Mouse (Mus musculus) kidney, embryonic 16.5 days (tissue): ENCODE measurements around the gene Gimap7. TPM values are rescaled to one million over a fixed set of nuclear protein-coding genes. Genes with fewer than 3 reads are reported as not detected.

Experiments used
- ATAC-seq: fragments of 200-750 bp; cut with Nextera tagmentation; 2 replicates; pipeline ENCODE4 v1.8.0; 2017; ENCODE audit warnings: moderate TSS enrichment; ENCODE audit not compliant: low FRiP score, low TSS enrichment
- H3K27ac ChIP-seq: fragments of 300-500 bp; sonication (generic); 2 replicates; pipeline ENCODE4 v1.5.1; 2014; ENCODE audit warnings: low read length
- H3K27me3 ChIP-seq: fragments of 300-500 bp; sonication (generic); 2 replicates; pipeline ENCODE4 v1.6.1; 2014; ENCODE audit warnings: low read length, control low read depth, mixed read lengths; ENCODE audit not compliant: insufficient read depth
- H3K36me3 ChIP-seq: fragments of 300-500 bp; sonication (generic); 2 replicates; pipeline ENCODE4 v1.6.1; 2014; ENCODE audit warnings: low read length, control low read depth, mixed read lengths; ENCODE audit not compliant: insufficient read depth
- H3K4me1 ChIP-seq: fragments of 300-500 bp; sonication (generic); 2 replicates; pipeline ENCODE4 v1.6.1; 2014; ENCODE audit warnings: low read length, control low read depth, mixed read lengths; ENCODE audit not compliant: insufficient read depth
- H3K4me2 ChIP-seq: fragments of 300-500 bp; sonication (generic); replicated peaks from 2 replicates; pipeline ENCODE4 v1.6.1; 2014; ENCODE audit warnings: low read depth, low read length
- H3K4me3 ChIP-seq: fragments of 300-500 bp; sonication (generic); 2 replicates; pipeline ENCODE4 v1.5.1; 2014; ENCODE audit warnings: mild to moderate bottlenecking, low read length
- H3K9ac ChIP-seq: fragments of 300-500 bp; sonication (generic); replicated peaks from 2 replicates; pipeline ENCODE4 v1.6.1; 2014; ENCODE audit warnings: low read length
- H3K9me3 ChIP-seq: fragments of 300-500 bp; sonication (generic); 2 replicates; pipeline ENCODE4 v1.6.1; 2016; ENCODE audit warnings: low read length, control low read depth
- WGBS: fragments of 180-500 bp; shearing (Covaris S2); extraction: QIAGEN DNeasy Blood & Tissue Kit; methylation state at CpG from one replicate; pipeline ENCODE4 v1.1.7; 2014; 5-methylcytosine and 5-hydroxymethylcytosine counted together
- polyA plus RNA-seq: library from polyadenylated mRNA; unstranded; fragments of >200 nt; fragmentation: Nextera tagmentation; extraction: Ambion mirVana; gene quantifications from 2 replicates; pipeline ENCODE4 v1.2.1, GENCODE M21; 2015

Gimap7 gene
- polyA plus RNA-seq, 1 experiment from 2014 or later: not detected

DNA sequence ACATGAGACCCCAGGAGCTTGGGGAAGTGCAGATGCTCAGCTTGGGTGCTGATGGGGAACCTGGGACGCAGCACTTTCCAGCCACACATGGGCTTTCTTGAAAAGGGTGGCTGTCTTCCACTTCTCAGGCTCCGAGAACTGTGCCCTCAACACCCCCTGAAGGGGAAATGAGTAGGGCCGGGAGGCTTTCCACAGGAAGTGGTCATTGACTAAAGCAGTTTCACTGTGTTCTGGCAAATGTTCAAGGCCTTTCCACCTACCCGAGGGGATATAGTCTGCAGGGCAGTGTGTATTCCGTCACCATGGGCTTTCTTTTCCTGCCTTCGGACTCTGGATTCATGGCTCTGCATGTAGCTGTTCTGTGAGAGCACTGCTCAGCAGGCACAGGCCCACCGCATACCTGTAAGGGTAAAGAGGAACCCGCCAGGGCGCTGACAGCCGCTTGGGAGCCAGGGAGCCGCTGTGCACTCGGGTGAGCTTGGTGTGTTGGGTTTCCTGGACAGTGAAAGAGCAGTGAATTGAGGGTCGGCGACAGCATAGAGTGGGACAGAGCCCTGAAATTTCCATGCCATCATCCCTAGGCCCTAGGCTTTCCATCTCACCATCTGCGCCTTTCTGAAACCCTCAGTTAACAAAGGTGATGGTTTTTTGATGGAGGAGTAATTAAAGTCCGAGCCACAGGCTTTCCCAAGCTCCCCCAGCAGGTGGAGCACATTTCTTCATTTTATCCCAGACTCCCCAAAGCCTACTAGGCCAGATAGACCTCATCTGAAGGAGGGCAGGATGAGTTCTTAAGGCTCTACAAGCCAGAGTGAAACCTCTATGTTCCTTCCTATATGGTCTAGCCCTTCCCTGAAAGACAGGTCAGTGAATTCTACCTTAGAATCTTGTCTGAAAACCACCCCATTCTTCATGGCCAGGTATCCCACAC, 27.8 kb downstream of the Gimap7 start, which contains the start of gene Gimap5:
TSS of gene Gimap5 (plus strand) at position 239 of the 931 bp plus-strand sequence.
- H3K4me3 ChIP-seq: peak within 1 kb of the TSS; percentile 37
- WGBS: 41% methylated on average over 16 of the region's 16 CpGs
- H3K4me2 ChIP-seq: peak within 1 kb of the TSS; percentile 31
- peak within 1 kb of the TSS; percentile 58 for H3K9ac ChIP-seq
- H3K36me3 ChIP-seq: no peaks in the 10 kb centered on the region
- H3K27ac ChIP-seq: peak within 1 kb of the TSS; percentile 87
- peaks cover 15% of the 10 kb centered on the region for H3K4me1 ChIP-seq
- no peaks in the 10 kb centered on the region for H3K9me3 ChIP-seq
- peaks cover 11% of the 10 kb centered on the region for H3K27me3 ChIP-seq
- ATAC-seq: peak; percentile 32; the same call in 1 of the 2 replicates

DNA sequence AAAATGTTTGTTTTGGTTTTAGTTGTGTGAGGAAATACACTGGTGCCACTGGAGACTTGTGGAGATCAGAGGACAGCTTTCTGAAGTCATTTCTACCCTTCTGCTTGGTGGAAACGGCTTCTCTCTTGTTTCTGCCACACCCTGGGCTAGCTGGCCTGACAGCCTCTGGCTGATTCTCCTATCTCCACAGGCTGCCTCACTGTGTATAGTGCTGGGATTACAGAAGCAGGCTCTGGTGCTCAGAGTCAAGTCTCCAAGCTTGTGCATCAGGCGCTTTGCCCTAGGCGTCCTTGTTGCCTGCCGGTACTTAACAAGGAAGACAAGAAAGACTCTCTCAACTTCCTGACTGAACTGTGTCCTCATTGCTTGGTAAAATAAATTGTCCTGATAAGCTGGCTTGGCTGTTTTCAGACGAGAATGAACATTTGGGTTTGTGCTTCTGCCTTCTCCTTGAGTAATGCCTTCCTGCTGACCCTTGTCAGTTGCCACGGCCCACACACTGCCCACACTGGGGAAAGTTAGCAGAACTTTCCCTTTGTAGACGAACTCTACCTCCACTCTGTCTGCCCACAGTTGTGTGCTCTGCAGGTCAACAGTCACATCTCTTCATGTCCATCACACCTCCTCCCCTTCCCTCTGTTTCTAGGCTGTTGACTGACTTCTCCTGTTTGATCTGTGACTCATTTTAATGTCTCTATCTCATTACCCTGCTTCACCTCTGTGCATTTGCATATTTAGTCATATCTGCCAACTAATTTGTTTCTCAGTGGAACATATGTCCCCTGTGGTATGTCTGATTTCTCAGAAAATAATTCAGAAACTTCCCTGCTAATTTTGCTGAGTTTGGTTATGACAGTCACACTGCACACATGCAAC, 28.9 kb downstream of the Gimap7 start:
- H3K4me2 ChIP-seq: peak overlapping the region; percentile 31
- peaks cover 11% of the 10 kb centered on the region for H3K27me3 ChIP-seq
- 33% methylated on average over 7 of the region's 7 CpGs for WGBS
- H3K9ac ChIP-seq: no peak overlapping the region; the same call in 1 of the 2 replicates
- peak overlapping the region; percentile 37 for H3K4me3 ChIP-seq
- H3K9me3 ChIP-seq: no peaks in the 10 kb centered on the region
- H3K27ac ChIP-seq: peak overlapping the region; percentile 87; the same call in 1 of the 2 replicates
- no peak for ATAC-seq
- peaks cover 4% of the 10 kb centered on the region; the same call in 1 of the 2 replicates for H3K4me1 ChIP-seq
- H3K36me3 ChIP-seq: no peaks in the 10 kb centered on the region

DNA sequence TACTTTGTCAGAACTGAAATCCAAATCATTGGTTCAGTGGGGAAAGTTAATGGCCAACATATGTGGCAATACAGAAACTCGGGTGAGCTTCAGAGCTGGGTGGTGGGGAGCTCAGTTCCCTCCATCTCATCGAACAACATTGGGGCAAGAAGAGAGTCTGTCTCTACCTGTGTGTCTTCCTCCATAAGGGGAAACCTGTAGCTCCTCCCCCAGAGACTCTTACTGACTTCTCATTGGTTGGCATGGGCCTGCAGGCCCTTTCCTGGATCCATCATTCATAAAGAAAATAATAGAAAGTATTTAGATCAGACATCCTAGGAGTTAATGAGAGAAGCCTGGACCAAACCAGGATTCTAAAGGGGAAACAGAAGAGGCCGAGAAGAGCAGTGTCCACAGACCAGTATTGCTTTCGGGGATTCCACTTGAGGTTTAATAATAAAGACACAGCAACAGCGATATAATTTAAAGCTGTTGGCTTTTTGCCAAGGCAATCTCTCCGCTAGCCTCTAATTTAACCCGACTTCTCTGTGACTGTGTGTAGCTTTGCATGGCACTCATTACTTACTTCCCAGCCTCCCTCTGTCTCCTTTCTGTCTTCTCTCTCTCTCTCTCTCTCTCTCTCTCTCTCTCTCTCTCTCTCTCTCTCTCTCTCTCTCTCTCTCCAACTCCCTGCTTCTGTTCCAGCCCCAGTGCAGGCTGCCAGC, 45.3 kb downstream of the Gimap7 start:
- H3K4me3 ChIP-seq: no peak overlapping the region
- ATAC-seq: no peak
- 56% methylated on average over 7 of the region's 7 CpGs for WGBS
- no peak overlapping the region for H3K27ac ChIP-seq
- no peak overlapping the region for H3K9ac ChIP-seq
- H3K4me2 ChIP-seq: no peak overlapping the region
- no peaks in the 10 kb centered on the region for H3K4me1 ChIP-seq
- no peaks in the 10 kb centered on the region for H3K36me3 ChIP-seq
- H3K9me3 ChIP-seq: no peaks in the 10 kb centered on the region; the same call in 1 of the 2 replicates
- H3K27me3 ChIP-seq: no peaks in the 10 kb centered on the region

DNA sequence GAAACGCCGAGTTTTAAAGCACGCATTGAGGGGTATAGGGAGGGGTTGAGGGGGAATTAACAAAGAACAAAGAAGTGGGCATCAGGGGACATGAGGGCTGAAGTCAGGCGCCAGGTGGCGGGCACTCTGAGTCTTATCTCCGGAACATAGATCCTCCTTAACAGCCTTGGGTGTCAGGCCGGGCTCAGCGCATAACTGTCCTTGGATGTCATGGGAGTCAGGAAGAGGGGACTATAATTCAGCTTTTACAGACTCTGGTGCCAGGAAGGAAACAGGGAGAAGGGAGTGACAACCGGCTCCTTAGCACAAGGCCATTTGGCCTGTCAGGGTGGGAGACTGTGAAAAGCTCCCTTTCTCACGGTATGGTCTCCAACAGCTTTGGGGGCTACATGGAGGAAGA, 46.1 kb downstream of the Gimap7 start:
- Histone ChIP-seq H3K4me3 (no peak overlapping the region), H3K9ac (no peak overlapping the region), H3K27ac (no peak overlapping the region), H3K27me3 (no peaks in the 10 kb centered on the region), H3K4me1 (no peaks in the 10 kb centered on the region), H3K9me3 (no peaks in the 10 kb centered on the region; the same call in 1 of the 2 replicates), H3K4me2 (no peak overlapping the region), H3K36me3 (no peaks in the 10 kb centered on the region)
- no peak for ATAC-seq
- 87% methylated on average over 10 of the region's 10 CpGs for WGBS

DNA sequence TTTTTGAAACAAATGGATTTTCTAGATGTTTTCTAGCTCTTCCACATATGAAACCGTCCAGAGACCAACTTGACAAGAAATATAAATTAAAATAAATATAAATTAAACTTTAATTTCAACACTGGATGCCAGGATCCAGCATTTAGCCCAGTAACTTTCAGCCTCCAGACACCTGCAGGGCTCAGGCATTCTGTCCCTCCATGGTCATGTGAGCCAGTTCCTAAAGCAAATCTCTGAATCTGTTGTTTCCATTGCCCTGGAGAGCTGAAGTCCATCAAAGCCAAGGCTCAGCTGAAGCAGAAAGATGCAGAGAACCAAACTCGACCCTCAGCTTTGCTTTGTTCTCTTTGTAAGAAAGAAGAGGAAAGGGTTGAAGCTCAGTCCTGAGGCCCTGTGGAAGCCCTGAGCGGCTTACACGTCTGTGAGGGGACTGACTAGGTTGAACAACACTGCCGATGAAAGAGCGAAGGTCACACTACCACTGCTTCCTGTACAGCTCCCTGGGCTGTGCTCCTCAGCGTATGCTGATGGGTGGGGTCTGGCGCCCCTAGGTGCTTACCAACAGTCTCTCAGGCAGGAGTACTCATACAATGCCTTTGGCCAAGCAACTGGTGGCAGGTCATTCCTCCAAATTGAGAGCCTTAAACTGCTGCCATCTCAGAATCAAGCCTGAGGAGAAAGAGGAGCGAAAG, 49.9 kb downstream of the Gimap7 start:
- Histone ChIP-seq H3K9ac (no peak overlapping the region), H3K27me3 (no peaks in the 10 kb centered on the region), H3K4me3 (no peak overlapping the region), H3K27ac (no peak overlapping the region), H3K9me3 (no peaks in the 10 kb centered on the region; the same call in 1 of the 2 replicates), H3K4me2 (no peak overlapping the region), H3K4me1 (no peaks in the 10 kb centered on the region), H3K36me3 (no peaks in the 10 kb centered on the region)
- ATAC-seq: no peak
- 67% methylated on average over 9 of the region's 9 CpGs for WGBS

DNA sequence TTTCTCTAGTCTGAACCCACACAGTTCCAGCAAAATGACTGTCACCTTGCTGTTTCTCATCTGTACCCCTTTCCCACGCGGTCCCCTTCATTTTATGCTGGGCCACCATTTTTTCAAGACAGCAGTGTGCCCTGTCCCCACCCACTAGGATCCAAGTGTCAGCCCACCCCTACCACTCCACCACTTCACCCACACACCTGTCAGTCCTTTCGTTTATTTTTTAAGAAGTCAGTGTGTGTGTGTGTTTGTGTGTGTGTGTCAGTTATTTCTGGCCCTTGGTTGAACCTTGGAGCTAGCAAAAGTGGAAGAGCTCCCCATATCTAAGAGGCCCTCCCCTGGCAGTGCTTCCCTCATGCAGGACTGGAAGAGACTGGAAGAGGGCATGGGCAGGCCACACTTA, 50.5 kb downstream of the Gimap7 start:
- Histone ChIP-seq H3K4me1 (no peaks in the 10 kb centered on the region), H3K9me3 (no peaks in the 10 kb centered on the region; the same call in 1 of the 2 replicates), H3K9ac (no peak overlapping the region), H3K27ac (no peak overlapping the region), H3K27me3 (no peaks in the 10 kb centered on the region), H3K36me3 (no peaks in the 10 kb centered on the region), H3K4me2 (no peak overlapping the region), H3K4me3 (no peak overlapping the region)
- no peak for ATAC-seq
- 96% methylated on average over 3 of the region's 3 CpGs for WGBS

DNA sequence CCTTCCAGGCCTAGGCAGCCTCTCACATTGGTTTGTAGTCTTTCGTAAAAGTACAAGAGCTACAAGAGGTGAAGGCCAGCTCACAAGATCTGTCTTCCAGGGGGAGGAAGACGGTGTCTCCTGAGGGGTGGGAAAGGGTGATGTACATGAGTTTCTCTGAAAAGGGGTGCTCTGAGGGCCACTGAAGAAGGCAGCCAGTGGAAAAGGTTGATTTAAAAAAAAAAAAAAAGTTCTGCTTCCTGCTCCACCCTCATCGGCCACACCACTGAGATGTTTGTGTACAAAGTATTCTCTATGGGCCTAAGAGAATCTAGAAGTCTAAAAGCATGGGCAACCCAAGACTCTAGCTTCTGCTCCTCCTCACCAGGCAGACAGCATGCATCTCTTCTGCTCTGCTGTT, 52.3 kb downstream of the Gimap7 start, which contains the start of gene Gimap3:
TSS of gene Gimap3 (minus strand) at position 156 of the 400 bp plus-strand sequence.
- WGBS: 83% methylated on average over 3 of the region's 3 CpGs

DNA sequence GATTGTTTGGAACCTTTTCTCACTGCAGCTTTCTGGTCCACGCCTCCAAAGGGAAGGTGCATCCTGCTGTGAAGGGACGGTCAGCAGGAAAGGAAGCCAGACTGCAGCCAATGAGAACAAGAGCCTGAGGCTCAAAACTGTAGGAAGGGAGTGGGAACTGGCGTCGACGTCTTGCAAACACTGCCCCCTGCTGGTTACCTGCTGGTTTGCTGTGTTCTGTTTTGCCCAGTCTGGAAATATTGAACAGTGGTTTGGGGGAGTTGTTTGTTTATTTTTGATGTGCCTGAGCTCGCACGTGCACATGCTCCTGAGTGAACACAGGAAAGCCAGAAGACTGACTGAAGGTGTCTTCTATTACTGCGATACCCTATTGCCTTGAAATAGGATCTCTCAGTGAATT, 53.6 kb downstream of the Gimap7 start:
- Histone ChIP-seq H3K9ac (no peak overlapping the region), H3K4me3 (no peak overlapping the region), H3K4me2 (no peak overlapping the region), H3K4me1 (no peaks in the 10 kb centered on the region), H3K27me3 (no peaks in the 10 kb centered on the region), H3K27ac (no peak overlapping the region), H3K9me3 (0 out of 2 replicates have a peak, but pooled peaks cover 2% of the 10 kb centered on the region), H3K36me3 (no peaks in the 10 kb centered on the region)
- 9% methylated on average over 8 of the region's 8 CpGs for WGBS
- ATAC-seq: peak; percentile 76; the same call in 1 of the 2 replicates

More for the DNA sequence above, 52.3 kb downstream of the Gimap7 start, which contains the start of gene Gimap3:
- no peak within 1 kb of the TSS for H3K27ac ChIP-seq
- no peaks in the 10 kb centered on the region for H3K4me1 ChIP-seq
- H3K27me3 ChIP-seq: no peaks in the 10 kb centered on the region
- H3K9me3 ChIP-seq: no peaks in the 10 kb centered on the region
- H3K4me3 ChIP-seq: no peak within 1 kb of the TSS
- H3K36me3 ChIP-seq: no peaks in the 10 kb centered on the region
- H3K4me2 ChIP-seq: no peak within 1 kb of the TSS
- no peak for ATAC-seq
- no peak within 1 kb of the TSS for H3K9ac ChIP-seq
